Mouse (Mus musculus): ENCODE measurements around the gene Atxn1. TPM values are rescaled to one million over a fixed set of nuclear protein-coding genes. Genes with fewer than 3 reads are reported as not detected.

Gene Atxn1
- polyA plus RNA-seq, 1 experiment = 34.9 TPM

DNA sequence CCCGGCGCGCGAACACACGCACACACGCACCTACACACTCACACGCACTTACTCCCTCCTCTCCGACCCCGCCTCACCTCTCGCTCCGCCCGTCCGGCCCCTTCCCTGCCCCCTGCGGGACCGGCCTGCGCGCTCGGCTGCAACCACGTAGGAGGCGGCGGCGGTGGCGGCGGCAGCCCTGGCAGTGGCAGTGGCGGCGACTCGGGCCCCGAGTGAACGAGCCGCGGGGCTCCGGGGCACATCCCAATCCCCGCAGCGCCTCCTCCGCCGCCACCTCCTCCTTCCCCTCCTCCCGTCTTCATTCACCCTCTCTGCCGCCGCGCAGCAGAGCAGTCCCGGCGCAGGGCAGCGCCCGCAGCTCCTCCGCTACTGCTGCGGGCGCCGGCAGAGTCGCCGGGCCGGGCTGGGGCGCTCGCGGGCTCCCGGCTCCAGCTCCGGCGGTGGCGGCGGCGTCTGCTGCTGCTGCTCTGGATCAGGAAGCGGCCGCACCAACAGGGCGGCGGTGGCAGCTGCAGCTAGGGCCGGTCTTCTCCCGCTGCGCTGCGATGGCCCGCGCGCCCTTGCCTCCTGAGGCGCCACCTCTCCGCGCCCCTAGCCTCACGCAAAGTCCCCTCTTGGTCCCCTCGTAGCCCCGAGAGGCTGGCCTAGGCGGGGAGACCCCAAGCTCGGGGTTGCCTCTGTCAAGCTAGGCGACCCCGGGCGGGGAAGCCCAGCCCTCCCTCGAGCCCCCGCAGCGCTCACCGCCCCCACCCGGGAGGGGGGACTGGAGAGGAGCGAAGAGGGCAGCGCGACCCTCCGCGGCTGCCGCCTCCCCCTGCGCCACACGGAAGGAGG is 1.1 kb downstream of the Atxn1 start:
- Histone ChIP-seq H3K4me1 (ENCODE audit: control insufficient read depth, insufficient read depth, insufficient read length, low read length) (peaks cover 14% of the 10 kb centered on the region), H3K27me3 (ENCODE audit: control insufficient read depth, insufficient read depth, low read length) (no peaks in the 10 kb centered on the region), H3K4me3 (ENCODE audit: low read depth, low read length) (peak overlapping the region; percentile 98), H3K27ac (ENCODE audit: insufficient read depth, low read depth, low read length) (peak overlapping the region; percentile 99), H3K36me3 (ENCODE audit: control insufficient read depth, insufficient read depth, low read length) (no peaks in the 10 kb centered on the region)
- TF ChIP-seq CTCF (IDR thresholded peaks at IDR 0.05; ENCODE audit: extremely low read depth, insufficient read length, insufficient replicate concordance, low read depth, low read length) (no peak), POLR2A (IDR thresholded peaks at IDR 0.05; ENCODE audit: low read depth, low read length) (peak; percentile 73)
- under 1% methylated on average over 94 of the region's 95 CpGs for WGBS

- 1% methylated on average over 5 of the region's 5 CpGs for WGBS
- no peak overlapping the region for H3K4me3 ChIP-seq (ENCODE audit: low read depth, low read length)
- no peaks in the 10 kb centered on the region for H3K27me3 ChIP-seq (ENCODE audit: control insufficient read depth, insufficient read depth, low read length)
- TF ChIP-seq CTCF (IDR thresholded peaks at IDR 0.05; ENCODE audit: extremely low read depth, insufficient read length, insufficient replicate concordance, low read depth, low read length) (no peak), POLR2A (IDR thresholded peaks at IDR 0.05; ENCODE audit: low read depth, low read length) (no peak)
- peak overlapping the region; percentile 42; the same call in 1 of the 2 replicates for H3K27ac ChIP-seq (ENCODE audit: insufficient read depth, low read depth, low read length)
- peaks cover 14% of the 10 kb centered on the region for H3K4me1 ChIP-seq (ENCODE audit: control insufficient read depth, insufficient read depth, insufficient read length, low read length)
- no peaks in the 10 kb centered on the region for H3K36me3 ChIP-seq (ENCODE audit: control insufficient read depth, insufficient read depth, low read length)
Observed at GRCm38 (mm10) chr13:45962776-45963175, 2.0 kb downstream of the Atxn1 start.

DNA sequence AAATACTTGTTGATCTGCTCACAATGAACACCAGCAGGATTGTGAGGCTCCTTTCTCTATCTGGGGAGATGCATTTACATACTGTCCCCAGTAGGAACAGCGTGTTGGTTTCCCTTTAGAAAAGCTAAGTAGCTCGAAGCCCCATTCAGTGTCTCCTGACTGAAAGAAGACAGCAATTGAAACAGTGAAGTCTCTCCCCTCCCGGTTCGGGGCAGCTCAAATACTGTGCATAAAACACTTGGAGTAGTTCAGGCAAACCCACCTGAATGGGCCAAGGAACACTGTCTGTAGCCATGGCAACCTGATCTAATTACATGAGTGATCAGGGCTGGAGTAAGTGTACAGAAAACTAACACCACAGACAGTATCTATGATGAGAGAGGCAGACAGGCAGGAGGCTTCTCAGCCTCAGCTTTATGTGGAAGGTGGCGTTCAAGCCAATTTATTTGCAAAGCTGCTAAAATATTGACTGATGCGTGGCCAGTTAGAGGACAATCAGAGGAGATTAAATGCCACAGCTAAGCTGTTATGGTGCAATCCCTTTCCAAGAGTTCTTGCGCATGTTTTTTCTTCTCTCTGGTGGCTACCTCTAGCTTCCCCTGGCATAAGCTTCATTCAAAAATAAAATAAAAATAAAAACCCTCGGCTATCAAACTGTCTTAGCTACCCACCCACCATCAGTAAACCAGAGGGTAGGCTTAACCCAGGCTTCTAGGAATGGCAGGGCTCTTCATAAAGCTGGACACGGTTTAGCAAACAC is 2.8 kb downstream of the Atxn1 start:
- H3K27me3 ChIP-seq (ENCODE audit: control insufficient read depth, insufficient read depth, low read length) = no peaks in the 10 kb centered on the region
- 55% methylated on average over 9 of the region's 9 CpGs for WGBS
- peak overlapping the region; percentile 13; the same call in 1 of the 2 replicates for H3K27ac ChIP-seq (ENCODE audit: insufficient read depth, low read depth, low read length)
- no peak overlapping the region for H3K4me3 ChIP-seq (ENCODE audit: low read depth, low read length)
- peaks cover 16% of the 10 kb centered on the region for H3K4me1 ChIP-seq (ENCODE audit: control insufficient read depth, insufficient read depth, insufficient read length, low read length)
- TF ChIP-seq POLR2A (IDR thresholded peaks at IDR 0.05; ENCODE audit: low read depth, low read length) (no peak), CTCF (IDR thresholded peaks at IDR 0.05; ENCODE audit: extremely low read depth, insufficient read length, insufficient replicate concordance, low read depth, low read length) (no peak)
- H3K36me3 ChIP-seq (ENCODE audit: control insufficient read depth, insufficient read depth, low read length) = no peaks in the 10 kb centered on the region

GRCm38 (mm10) chr13:45960311-45960965 is 4.4 kb downstream of the Atxn1 start:
- peaks cover 24% of the 10 kb centered on the region for H3K4me1 ChIP-seq (ENCODE audit: control insufficient read depth, insufficient read depth, insufficient read length, low read length)
- peak overlapping the region; percentile 12; the same call in 1 of the 2 replicates for H3K27ac ChIP-seq (ENCODE audit: insufficient read depth, low read depth, low read length)
- WGBS = 50% methylated on average over 14 of the region's 14 CpGs
- H3K27me3 ChIP-seq (ENCODE audit: control insufficient read depth, insufficient read depth, low read length) = no peaks in the 10 kb centered on the region
- no peak overlapping the region for H3K4me3 ChIP-seq (ENCODE audit: low read depth, low read length)
- TF ChIP-seq CTCF (IDR thresholded peaks at IDR 0.05; ENCODE audit: extremely low read depth, insufficient read length, insufficient replicate concordance, low read depth, low read length) (no peak), POLR2A (IDR thresholded peaks at IDR 0.05; ENCODE audit: low read depth, low read length) (no peak)
- no peaks in the 10 kb centered on the region for H3K36me3 ChIP-seq (ENCODE audit: control insufficient read depth, insufficient read depth, low read length)

DNA sequence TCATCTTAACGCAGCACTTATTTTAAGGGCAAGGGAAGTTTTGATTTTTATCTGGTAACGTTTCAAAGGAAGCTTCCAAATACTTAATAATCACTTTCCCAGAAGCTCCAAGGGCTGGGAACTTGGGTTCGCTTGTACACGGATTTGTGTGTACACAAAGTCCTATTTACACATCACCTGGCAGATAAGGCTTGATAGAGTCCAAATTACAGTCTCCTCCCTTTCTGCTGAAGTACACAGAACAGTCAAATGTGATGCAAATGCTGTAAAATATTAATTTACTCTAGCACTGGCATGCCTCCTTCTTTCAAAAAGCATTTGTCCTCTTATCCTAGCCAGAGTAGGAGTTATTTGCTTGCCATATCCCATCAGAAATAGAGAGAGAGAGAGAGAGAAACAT is 6.5 kb downstream of the Atxn1 start:
- Histone ChIP-seq H3K4me1 (ENCODE audit: control insufficient read depth, insufficient read depth, insufficient read length, low read length) (peaks cover 32% of the 10 kb centered on the region), H3K27ac (ENCODE audit: insufficient read depth, low read depth, low read length) (peak overlapping the region; percentile 74), H3K27me3 (ENCODE audit: control insufficient read depth, insufficient read depth, low read length) (no peaks in the 10 kb centered on the region), H3K4me3 (ENCODE audit: low read depth, low read length) (no peak overlapping the region), H3K36me3 (ENCODE audit: control insufficient read depth, insufficient read depth, low read length) (no peaks in the 10 kb centered on the region)
- no peak for TF ChIP-seq CTCF (IDR thresholded peaks at IDR 0.05; ENCODE audit: extremely low read depth, insufficient read length, insufficient replicate concordance, low read depth, low read length)
- no peak for TF ChIP-seq POLR2A (IDR thresholded peaks at IDR 0.05; ENCODE audit: low read depth, low read length)
- WGBS = 19% methylated on average over 4 of the region's 4 CpGs

- no peak for TF ChIP-seq POLR2A (IDR thresholded peaks at IDR 0.05; ENCODE audit: low read depth, low read length)
- no peak for TF ChIP-seq CTCF (IDR thresholded peaks at IDR 0.05; ENCODE audit: extremely low read depth, insufficient read length, insufficient replicate concordance, low read depth, low read length)
- Histone ChIP-seq H3K36me3 (ENCODE audit: control insufficient read depth, insufficient read depth, low read length) (no peaks in the 10 kb centered on the region), H3K4me1 (ENCODE audit: control insufficient read depth, insufficient read depth, insufficient read length, low read length) (peaks cover 32% of the 10 kb centered on the region; the same call in 1 of the 2 replicates), H3K27ac (ENCODE audit: insufficient read depth, low read depth, low read length) (no peak overlapping the region), H3K4me3 (ENCODE audit: low read depth, low read length) (no peak overlapping the region), H3K27me3 (ENCODE audit: control insufficient read depth, insufficient read depth, low read length) (no peaks in the 10 kb centered on the region)
- WGBS = 88% methylated on average over 5 of the region's 5 CpGs
Observed at GRCm38 (mm10) chr13:45957629-45958028, 7.2 kb downstream of the Atxn1 start.
